Mouse (Mus musculus) forebrain, postnatal 0 days (tissue): ENCODE measurements around the gene Sgca. TPM values are rescaled to one million over a fixed set of nuclear protein-coding genes. Genes with fewer than 3 reads are reported as not detected.

Experiments
- ATAC-seq: fragments of 200-750 bp; cut with Nextera tagmentation; 2 replicates; pipeline ENCODE4 v1.8.0; 2017; ENCODE audit warnings: mild to moderate bottlenecking, moderate library complexity
- DNase-seq: peaks from one replicate; pipeline ENCODE4 v3.0.0-alpha.2; 2015
- H3K27ac ChIP-seq: fragments of 300-500 bp; sonication (generic); 2 replicates; pipeline ENCODE4 v1.5.1; 2014; ENCODE audit warnings: low read depth, mild to moderate bottlenecking, antibody characterized with exemption, low read length, moderate library complexity, mixed read lengths
- H3K27me3 ChIP-seq: fragments of 300-500 bp; sonication (generic); 2 replicates; pipeline ENCODE4 v1.6.1; 2014; ENCODE audit warnings: mild to moderate bottlenecking, low read length, mixed read lengths; ENCODE audit not compliant: insufficient read depth
- H3K36me3 ChIP-seq: fragments of 300-500 bp; sonication (generic); 2 replicates; pipeline ENCODE4 v1.6.1; 2014; ENCODE audit warnings: mild to moderate bottlenecking, moderate library complexity; ENCODE audit not compliant: insufficient read depth
- H3K4me1 ChIP-seq: fragments of 300-500 bp; sonication (generic); 2 replicates; pipeline ENCODE4 v1.6.1; 2014; ENCODE audit warnings: antibody characterized with exemption; ENCODE audit not compliant: insufficient read depth
- H3K4me2 ChIP-seq: fragments of 300-500 bp; sonication (generic); 2 replicates; pipeline ENCODE4 v1.6.1; 2014; ENCODE audit warnings: low read depth, mild to moderate bottlenecking, moderate library complexity
- H3K4me3 ChIP-seq: fragments of 300-500 bp; sonication (generic); 2 replicates; pipeline ENCODE4 v1.5.1; 2014; ENCODE audit warnings: low read depth, low read length, mixed read lengths
- H3K9ac ChIP-seq: fragments of 300-500 bp; sonication (generic); 2 replicates; pipeline ENCODE4 v1.6.1; 2014; ENCODE audit warnings: mild to moderate bottlenecking
- H3K9me3 ChIP-seq: fragments of 300-500 bp; sonication (generic); 2 replicates; pipeline ENCODE4 v1.6.1; 2016; ENCODE audit warnings: low read length
- CTCF ChIP-seq: sonication (generic); IDR thresholded peaks from 2 replicates; pipeline ENCODE4 v1.5.1; 2016; ENCODE audit warnings: antibody characterized with exemption, control low read depth, low read depth
- WGBS: fragments of 180-500 bp; shearing (Covaris S2); extraction: QIAGEN DNeasy Blood & Tissue Kit; methylation state at CpG from one replicate; pipeline ENCODE4 v1.1.7; 2014; 5-methylcytosine and 5-hydroxymethylcytosine counted together
- polyA plus RNA-seq: library from polyadenylated mRNA; unstranded; fragments of >200 nt; fragmentation: Nextera tagmentation; extraction: Ambion mirVana; gene quantifications from 2 replicates; pipeline ENCODE4 v1.2.1, GENCODE M21; 2015
- total RNA-seq: library from RNA; depleted of rRNA; stranded (reverse); fragments of >200 nt; gene quantifications from 2 replicates; pipeline ENCODE4 v1.2.3, GENCODE M21; 2014

Gene Sgca
- total and polyA plus RNA-seq, 2 experiments from 2014 or later, result 0.13 TPM; not detected in 1

GRCm38 (mm10) chr11:94991641-94992479 lies 15.7 kb upstream of the Sgca start:
- DNase-seq, result peak; percentile 44
- H3K36me3 ChIP-seq, result peaks cover 5% of the 10 kb centered on the region
- H3K27me3 ChIP-seq, result no peaks in the 10 kb centered on the region
- peak overlapping the region; percentile 96 for H3K9ac ChIP-seq
- 0 out of 2 replicates have a peak, but pooled peaks have one; percentile 4 for ATAC-seq
- peaks cover 41% of the 10 kb centered on the region for H3K4me1 ChIP-seq
- no peaks in the 10 kb centered on the region for H3K9me3 ChIP-seq
- H3K27ac ChIP-seq, result peak overlapping the region; percentile 97
- H3K4me2 ChIP-seq, result peak overlapping the region; percentile 91
- WGBS, result under 1% methylated on average over 98 of the region's 99 CpGs
- no peak for TF ChIP-seq CTCF
- H3K4me3 ChIP-seq, result peak overlapping the region; percentile 93

GRCm38 (mm10) chr11:94990749-94991577 lies 14.8 kb upstream of the Sgca start, which contains the start of gene Ppp1r9b:
Gene Ppp1r9b (plus strand): TSS chr11:94991035.
- WGBS, result 4% methylated on average over 57 of the region's 69 CpGs
- peak; percentile 76 for TF ChIP-seq CTCF
- peak; percentile 91 for DNase-seq
- H3K27ac ChIP-seq, result peak within 1 kb of the TSS; percentile 97
- H3K4me1 ChIP-seq, result peaks cover 41% of the 10 kb centered on the region
- no peaks in the 10 kb centered on the region for H3K9me3 ChIP-seq
- H3K4me2 ChIP-seq, result peak within 1 kb of the TSS; percentile 91
- H3K4me3 ChIP-seq, result peak within 1 kb of the TSS; percentile 93
- no peaks in the 10 kb centered on the region for H3K27me3 ChIP-seq
- peak; percentile 88 for ATAC-seq
- H3K9ac ChIP-seq, result peak within 1 kb of the TSS; percentile 96
- H3K36me3 ChIP-seq, result no peaks in the 10 kb centered on the region

GRCm38 (mm10) chr11:94990102-94990748 lies 14.1 kb upstream of the Sgca start:
- H3K9ac ChIP-seq, result peak overlapping the region; percentile 96
- H3K27me3 ChIP-seq, result no peaks in the 10 kb centered on the region
- peaks cover 37% of the 10 kb centered on the region for H3K4me1 ChIP-seq
- no peaks in the 10 kb centered on the region for H3K36me3 ChIP-seq
- no peaks in the 10 kb centered on the region for H3K9me3 ChIP-seq
- DNase-seq (no peak), ATAC-seq (no peak)
- 42% methylated on average over 6 of the region's 6 CpGs for WGBS
- no peak for TF ChIP-seq CTCF
- H3K4me2 ChIP-seq, result peak overlapping the region; percentile 91
- peak overlapping the region; percentile 93 for H3K4me3 ChIP-seq
- peak overlapping the region; percentile 97 for H3K27ac ChIP-seq

GRCm38 (mm10) chr11:94989562-94990017 lies 13.5 kb upstream of the Sgca start:
- under 1% methylated on average over 12 of the region's 12 CpGs for whole genome bisulfite sequencing
- peak; percentile 92 for DNase-seq
- H3K4me3 ChIP-seq, result peak overlapping the region; percentile 93
- peak overlapping the region; percentile 91 for H3K4me2 ChIP-seq
- H3K27me3 ChIP-seq, result no peaks in the 10 kb centered on the region
- peak; percentile 38 for TF ChIP-seq CTCF
- ATAC-seq, result peak; percentile 76
- H3K9ac ChIP-seq, result peak overlapping the region; percentile 78
- peak overlapping the region; percentile 97 for H3K27ac ChIP-seq
- H3K9me3 ChIP-seq, result no peaks in the 10 kb centered on the region
- peaks cover 30% of the 10 kb centered on the region for H3K4me1 ChIP-seq
- no peaks in the 10 kb centered on the region for H3K36me3 ChIP-seq

GRCm38 (mm10) chr11:94988780-94989561 lies 12.8 kb upstream of the Sgca start:
- H3K27ac ChIP-seq, result peak overlapping the region; percentile 97
- H3K9ac ChIP-seq, result peak overlapping the region; percentile 78
- 15% methylated on average over 10 of the region's 10 CpGs for WGBS
- H3K27me3 ChIP-seq, result no peaks in the 10 kb centered on the region
- no peak for ATAC-seq
- no peaks in the 10 kb centered on the region for H3K36me3 ChIP-seq
- peaks cover 24% of the 10 kb centered on the region for H3K4me1 ChIP-seq
- H3K4me3 ChIP-seq, result peak overlapping the region; percentile 93
- peak overlapping the region; percentile 91 for H3K4me2 ChIP-seq
- TF ChIP-seq CTCF, result no peak
- no peak for DNase-seq
- H3K9me3 ChIP-seq, result no peaks in the 10 kb centered on the region

- Histone ChIP-seq H3K36me3 (no peaks in the 10 kb centered on the region), H3K4me2 (no peak overlapping the region), H3K27ac (no peak overlapping the region), H3K4me3 (no peak overlapping the region), H3K9ac (no peak overlapping the region), H3K27me3 (no peaks in the 10 kb centered on the region), H3K4me1 (peaks cover 17% of the 10 kb centered on the region), H3K9me3 (no peaks in the 10 kb centered on the region)
- no peak for TF ChIP-seq CTCF
- no peak for DNase-seq
- ATAC-seq, result no peak
- WGBS, result 84% methylated on average over 8 of the region's 8 CpGs
Measured at GRCm38 (mm10) chr11:94987851-94988250, 11.7 kb upstream of the Sgca start.
